Mouse (Mus musculus): ENCODE results near the gene Olfr1200.

Gene Olfr1200

GRCm38 (mm10) chr2:88770388-88770787 lies at the start of gene Olfr1200:
TSS of gene Olfr1200 (minus strand) at chr2:88770488.
- no peak for DNase-seq (ENCODE audit: low spot score)

- DNase-seq (ENCODE audit: low spot score) = no peak
Measured at GRCm38 (mm10) chr2:88814196-88814595, 43.9 kb upstream of the Olfr1200 start, which contains the start of gene Olfr1202. TSS of gene Olfr1202 (plus strand) at chr2:88814496.

GRCm38 (mm10) chr2:88792736-88793135 lies 22.4 kb upstream of the Olfr1200 start, which contains the start of gene Olfr1201:
TSS of gene Olfr1201 (plus strand) at chr2:88793036.
- no peak for DNase-seq (ENCODE audit: low spot score)

- no peak for DNase-seq (ENCODE audit: low spot score)
Measured at GRCm38 (mm10) chr2:88760369-88760768, 9.9 kb downstream of the Olfr1200 start, which contains the start of gene Olfr1199. TSS of gene Olfr1199 (minus strand) at chr2:88760469.

- no peak for DNase-seq (ENCODE audit: low spot score)
Measured at GRCm38 (mm10) chr2:88751270-88751669, 19.0 kb downstream of the Olfr1200 start, which contains the start of gene Olfr1198. TSS of gene Olfr1198 (minus strand) at chr2:88751370.

GRCm38 (mm10) chr2:88743379-88743778 lies 26.9 kb downstream of the Olfr1200 start:
- no peak for DNase-seq (ENCODE audit: low spot score)

GRCm38 (mm10) chr2:88732266-88732665 lies 38.0 kb downstream of the Olfr1200 start, which contains the start of gene Olfr1197:
TSS of gene Olfr1197 (minus strand) at chr2:88732366.
- DNase-seq (ENCODE audit: low spot score) = no peak
